Mouse (Mus musculus) ES-E14 (cell line): Measurements from ENCODE around the gene Cdc16. TPM values are rescaled to one million over a fixed set of nuclear protein-coding genes. Genes with fewer than 3 reads are reported as not detected.

Experiments used
- DNase-seq: peaks from one replicate; pipeline ENCODE4 v3.0.0-alpha.2; 2013; ENCODE audit warnings: low read depth, low spot score
- H3K27ac ChIP-seq: 2 replicates; pipeline ENCODE4 v1.5.1; 2012; ENCODE audit warnings: low read depth, mild to moderate bottlenecking, low read length, moderate library complexity, mixed read lengths; ENCODE audit not compliant: poor library complexity, insufficient read depth, severe bottlenecking
- H3K36me3 ChIP-seq: 2 replicates; pipeline ENCODE4 v1.6.1; 2012; ENCODE audit warnings: mild to moderate bottlenecking, low read length, moderate library complexity, mixed read lengths; ENCODE audit not compliant: control insufficient read depth, poor library complexity, insufficient read depth, severe bottlenecking
- H3K4me1 ChIP-seq, 2 experiments: fragments of 150-350 bp in 1 of 2; sonication (generic) in 1 of 2; 2 replicates each; pipeline ENCODE4 v1.6.1; 2012; ENCODE audit warnings: low read length in 2 of 2, mild to moderate bottlenecking in 1 of 2, mixed read lengths in 1 of 2; ENCODE audit not compliant: control insufficient read depth in 2 of 2, insufficient read depth in 2 of 2, poor library complexity in 1 of 2
- H3K4me3 ChIP-seq, 2 experiments: fragments of 150-350 bp in 1 of 2; sonication (generic) in 1 of 2; 2 replicates each; pipeline ENCODE4 v1.5.1; 2012; ENCODE audit warnings: low read length in 2 of 2, low read depth in 1 of 2, mild to moderate bottlenecking in 1 of 2, mixed read lengths in 1 of 2; ENCODE audit not compliant: insufficient read depth in 1 of 2, poor library complexity in 1 of 2, severe bottlenecking in 1 of 2
- H3K9ac ChIP-seq: 2 replicates; pipeline ENCODE4 v1.6.1; 2012; ENCODE audit warnings: low read depth, mild to moderate bottlenecking, low read length, mixed read lengths; ENCODE audit not compliant: poor library complexity, insufficient read depth, severe bottlenecking
- H3K9me3 ChIP-seq: fragments of 150-350 bp; sonication (generic); 2 replicates; pipeline ENCODE4 v1.6.1; 2012; ENCODE audit warnings: low read depth, mild to moderate bottlenecking, low read length; ENCODE audit not compliant: control insufficient read depth, insufficient read depth
- CHD2 ChIP-seq: IDR thresholded peaks from 2 replicates; pipeline ENCODE4 v1.6.1; 2014; ENCODE audit warnings: mild to moderate bottlenecking, low read depth, low read length, inconsistent platforms
- HCFC1 ChIP-seq: IDR thresholded peaks from 2 replicates; pipeline ENCODE4 v1.6.1; 2012; ENCODE audit warnings: low read length, inconsistent platforms, borderline replicate concordance; ENCODE audit not compliant: insufficient read depth
- MAFK ChIP-seq: IDR thresholded peaks from 2 replicates; pipeline ENCODE4 v1.6.1; 2014; ENCODE audit warnings: mild to moderate bottlenecking, low read depth, low read length, inconsistent platforms; ENCODE audit not compliant: insufficient read depth
- ZC3H11A ChIP-seq: IDR thresholded peaks from 2 replicates; pipeline ENCODE4 v1.6.1; 2012; ENCODE audit warnings: low read depth, mild to moderate bottlenecking, inconsistent platforms, low read length, borderline replicate concordance
- ZNF384 ChIP-seq: IDR thresholded peaks from 2 replicates; pipeline ENCODE4 v1.6.1; 2012; ENCODE audit warnings: low read depth, low read length, inconsistent platforms
- in situ Hi-C, 2 experiments: fragments of 600-800 bp; cut with MboI; formaldehyde crosslinking; loops; one replicate each; pipeline ENCODE4 v1.15.1; 2025; ENCODE audit warnings: low sequenced_read_pairs in 2 of 2, inconsistent platforms in 1 of 2; ENCODE audit not compliant: unreplicated experiment in 2 of 2
- total RNA-seq: library from RNA; depleted of rRNA; stranded (reverse); fragments of 300-350 nt; gene quantifications from 2 replicates; pipeline ENCODE4 v1.2.3, GENCODE M21; 2012

Gene Cdc16
- total RNA-seq, 1 experiment: 63.6 TPM

GRCm38 (mm10) chr8:13747626-13748025 is 9.8 kb upstream of the Cdc16 start:
- TF ChIP-seq ZC3H11A (no peak), CHD2 (no peak)
- H3K36me3 ChIP-seq: no peaks in the 10 kb centered on the region
- no peak overlapping the region for H3K4me3 ChIP-seq
- no peak overlapping the region for H3K27ac ChIP-seq
- no peaks in the 10 kb centered on the region for H3K4me1 ChIP-seq
- in situ Hi-C loops: loop anchor here in 1 of 2 experiments (25.0 kb wide), 1 partner anchor 185 kb away; the partner anchor contains the start of gene 1700029H14Rik
- H3K9me3 ChIP-seq: no peaks in the 10 kb centered on the region
- H3K9ac ChIP-seq: no peak overlapping the region
- no peak for DNase-seq

DNA sequence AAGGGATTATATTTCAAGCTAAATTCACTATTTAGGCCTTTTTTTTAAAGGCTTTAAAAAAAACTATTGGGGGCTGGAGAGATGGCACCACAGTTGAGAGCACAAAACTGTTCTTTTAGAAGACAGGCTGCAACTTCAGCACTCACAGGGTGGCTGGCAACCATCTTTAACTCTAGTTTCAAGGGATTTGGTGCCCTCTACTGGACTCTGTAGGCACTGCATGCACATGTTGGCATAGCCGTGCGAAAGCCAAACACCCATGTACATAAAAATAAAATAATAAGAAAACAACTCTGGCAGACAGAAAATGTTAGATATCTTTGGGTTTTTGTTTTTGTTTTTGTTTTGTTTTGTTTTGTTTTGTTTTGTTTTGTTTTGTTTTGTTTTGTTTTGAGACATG is 3.8 kb upstream of the Cdc16 start:
- H3K9ac ChIP-seq: no peak overlapping the region
- H3K9me3 ChIP-seq: no peaks in the 10 kb centered on the region
- H3K27ac ChIP-seq: no peak overlapping the region
- DNase-seq: peak; percentile 75
- peaks cover under 1 to 4% of the 10 kb centered on the region in 2 experiments; a peak in 3 of 4 replicates for H3K4me1 ChIP-seq
- no peak overlapping the region for H3K4me3 ChIP-seq
- in situ Hi-C loops: loop anchor here (5.0 to 25.0 kb wide), 3 partner anchors 199 to 341 kb away; partner anchors contain the start of gene Grk1 (in 1 of the 2)
- TF ChIP-seq CHD2: no peak
- TF ChIP-seq ZNF384: no peak
- no peak for TF ChIP-seq MAFK
- TF ChIP-seq ZC3H11A: peak; percentile 92
- no peak for TF ChIP-seq HCFC1
- H3K36me3 ChIP-seq: no peaks in the 10 kb centered on the region

- no peak overlapping the region for H3K9ac ChIP-seq
- no peak overlapping the region for H3K4me3 ChIP-seq
- in situ Hi-C loops: loop anchor here (10.0 to 25.0 kb wide), 2 partner anchors 202 to 344 kb away; partner anchors contain the start of gene Grk1 (in 1 of the 2)
- TF ChIP-seq ZC3H11A: no peak
- TF ChIP-seq ZNF384: no peak
- no peak for TF ChIP-seq MAFK
- no peak for TF ChIP-seq CHD2
- no peak for TF ChIP-seq HCFC1
- H3K36me3 ChIP-seq: peaks cover 5% of the 10 kb centered on the region
- no peak for DNase-seq
- H3K9me3 ChIP-seq: no peaks in the 10 kb centered on the region
- H3K4me1 ChIP-seq: peaks cover 2 to 4% of the 10 kb centered on the region in 2 experiments; a peak in 3 of 4 replicates
- no peak overlapping the region for H3K27ac ChIP-seq
These were observed 996 bp upstream of the Cdc16 start for GRCm38 (mm10) chr8:13756480-13756879.

- DNase-seq: peak; percentile 48
- TF ChIP-seq HCFC1 (no peak), ZNF384 (no peak), ZC3H11A (no peak), MAFK (no peak), CHD2 (no peak)
- peak overlapping the region; percentile 81 to 94 for H3K4me3 ChIP-seq
- peak overlapping the region; percentile 82 for H3K9ac ChIP-seq
- H3K36me3 ChIP-seq: peaks cover 13% of the 10 kb centered on the region
- H3K4me1 ChIP-seq: peaks cover 2 to 4% of the 10 kb centered on the region in 2 experiments; a peak in 3 of 4 replicates
- no peak overlapping the region for H3K27ac ChIP-seq
- H3K9me3 ChIP-seq: no peaks in the 10 kb centered on the region
- in situ Hi-C loops: loop anchor here (10.0 to 25.0 kb wide), 2 partner anchors 203 to 346 kb away; partner anchors contain the start of gene Grk1 (in 1 of the 2)
These were observed 590 bp downstream of the Cdc16 start for GRCm38 (mm10) chr8:13757805-13758727.
